Mouse (Mus musculus) ovary, adult 10 weeks (tissue): ENCODE results near the gene Zfp882. TPM values are rescaled to one million over a fixed set of nuclear protein-coding genes. Genes with fewer than 3 reads are reported as not detected.

Experiments
- polyA plus RNA-seq: library from polyadenylated mRNA; stranded (reverse); fragments of 350-450 nt; fragmentation: Illumina TruSeq; extraction: RNeasy Lipid Tissue Mini Kit (QIAGEN cat#74804); gene quantifications from one replicate; pipeline ENCODE4 v1.2.3, GENCODE M21; 2014

The Zfp882 gene
- 28.3 TPM for polyA plus RNA-seq

DNA sequence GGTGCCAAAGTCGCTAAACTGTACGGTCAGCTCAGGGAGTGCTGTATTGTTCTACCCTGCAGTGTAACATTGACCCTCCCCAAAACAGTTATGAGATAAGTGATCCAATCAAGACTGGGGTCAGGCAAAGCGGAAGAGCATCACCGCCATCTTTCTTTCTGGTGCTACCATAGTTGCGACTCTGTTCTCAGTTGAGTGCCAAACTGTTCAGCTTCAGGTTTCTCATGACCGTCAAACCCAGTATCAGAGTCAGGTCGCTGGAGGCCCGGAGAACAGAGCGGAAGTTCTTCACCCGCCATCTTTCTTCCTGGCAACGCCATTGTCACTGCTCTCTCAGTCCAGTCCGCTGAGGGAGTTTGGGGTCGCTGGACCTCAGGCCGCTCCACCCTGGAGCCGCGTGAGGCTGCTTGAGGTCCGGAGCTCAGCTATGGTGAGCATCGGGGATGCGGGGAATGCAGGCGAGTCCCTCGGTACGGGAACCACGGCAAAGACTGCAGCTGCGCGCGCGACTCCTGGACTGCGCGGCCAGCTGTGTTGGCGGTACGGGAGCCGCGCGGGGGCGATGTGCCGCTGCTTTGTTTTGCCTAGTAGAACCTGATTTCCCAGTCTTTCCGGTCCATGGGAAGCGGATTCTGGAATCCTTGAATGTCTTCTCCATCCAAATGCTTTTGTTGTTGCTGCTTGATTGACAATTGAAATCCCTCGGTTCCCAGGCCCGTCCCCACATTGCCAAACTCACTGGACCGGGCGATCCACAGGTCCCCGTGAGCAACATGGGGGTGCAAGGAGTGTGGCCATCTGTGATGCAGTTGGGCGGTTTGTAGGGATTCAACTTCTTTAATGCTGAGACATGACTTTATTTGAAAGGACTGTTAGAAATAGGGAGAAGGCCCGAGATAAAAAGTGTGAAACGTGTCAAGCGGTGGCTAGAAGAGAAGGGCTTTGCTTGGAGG lies at the start of gene Zfp882, which contains the start of gene Zfp617:
Zfp882 (plus strand) TSS at position 300 of the 953 bp plus-strand sequence.
Zfp617 (plus strand) TSS at position 327 of the 953 bp plus-strand sequence.

DNA sequence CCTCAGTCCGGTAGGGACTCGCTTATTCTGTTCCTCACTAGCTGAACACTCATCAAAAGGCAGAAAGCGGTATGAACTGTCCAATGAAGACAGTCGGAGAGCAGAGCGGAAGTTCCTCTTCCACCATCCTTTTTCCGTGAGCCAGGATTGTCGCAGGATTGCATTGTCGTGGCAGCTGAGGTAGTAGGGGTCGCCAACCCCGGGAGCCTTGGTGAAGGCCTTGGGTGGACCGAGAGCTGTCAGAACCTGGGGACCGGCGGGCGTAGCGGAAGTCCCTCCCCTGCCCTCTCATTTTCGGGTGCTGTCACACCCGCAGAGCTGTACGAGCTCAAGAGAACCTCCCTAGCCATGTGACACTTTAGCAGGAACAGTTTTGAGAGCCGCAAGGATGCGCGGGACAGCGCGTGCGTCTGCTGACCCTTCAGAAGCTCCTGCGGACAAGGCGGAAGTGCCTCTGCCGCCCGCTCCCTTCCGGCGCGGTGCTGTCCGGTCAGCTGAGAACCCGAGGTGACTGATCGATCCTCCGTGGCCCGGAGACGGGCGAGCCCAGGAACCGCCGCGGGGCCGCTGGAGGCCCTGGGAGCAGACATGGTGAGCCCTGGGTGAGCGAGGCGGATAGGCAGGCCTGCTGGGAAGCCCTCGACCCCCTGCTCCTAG lies 26.7 kb upstream of the Zfp882 start, which contains the start of gene Zfp709:
Zfp709 (plus strand) TSS at position 402 of the 657 bp plus-strand sequence.

DNA sequence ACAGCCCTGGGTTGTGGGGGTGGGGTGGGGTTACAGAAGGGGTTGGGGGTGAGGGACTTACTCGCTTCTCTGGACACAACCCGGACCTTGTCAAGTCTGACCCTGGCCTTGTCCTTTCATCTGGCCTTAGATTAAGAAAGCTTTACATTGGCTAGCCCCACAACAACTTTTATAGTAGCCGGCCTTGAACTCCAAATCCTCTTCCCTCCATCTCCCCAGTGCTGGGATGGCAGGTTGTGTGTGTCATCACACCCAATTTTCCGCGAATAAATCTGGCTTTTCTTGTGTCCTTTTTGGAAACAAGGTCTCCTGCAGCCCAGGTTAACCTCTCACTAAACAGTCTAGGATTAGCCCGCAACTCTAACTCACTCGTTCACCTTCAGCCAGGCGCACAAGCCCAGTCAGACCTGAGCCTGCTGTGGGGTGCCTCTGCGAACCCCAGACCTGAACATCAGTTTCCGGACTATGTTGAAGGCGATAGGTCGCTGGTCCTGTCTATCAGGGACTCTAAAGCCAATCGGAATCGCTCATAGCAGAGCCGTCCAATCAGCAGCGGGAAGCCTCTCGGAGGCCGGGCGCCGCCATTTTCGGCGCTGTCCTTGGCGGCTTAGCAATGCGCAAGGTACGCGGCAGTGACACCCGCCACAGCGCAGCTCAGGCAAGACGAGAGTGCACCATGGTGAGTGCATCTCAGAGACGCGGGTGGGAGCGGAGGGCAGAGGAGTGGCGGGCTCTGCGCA lies 42.2 kb downstream of the Zfp882 start, which contains the start of gene Zfp961:
Zfp961 (plus strand) TSS at position 557 of the 740 bp plus-strand sequence.

Other genes starting within 250 kb of the Zfp882 start
- gene Unc13a, start 236.9 kb upstream of the Zfp882 start, polyA plus RNA-seq: not detected
- not detected for gene Jak3, start 232.3 kb upstream of the Zfp882 start, polyA plus RNA-seq
- gene Insl3, start 219.4 kb upstream of the Zfp882 start, polyA plus RNA-seq: not detected
- gene B3gnt3, start 206.8 kb upstream of the Zfp882 start, polyA plus RNA-seq: 2.2 TPM
- gene Fcho1, start 182.9 kb upstream of the Zfp882 start, polyA plus RNA-seq: not detected
- 46.4 TPM for gene Zfp709, start 26.6 kb upstream of the Zfp882 start, polyA plus RNA-seq
- 135 TPM for gene Zfp617, start within 50 bp of the Zfp882 start, polyA plus RNA-seq
- gene Zfp961, start 42.4 kb downstream of the Zfp882 start, polyA plus RNA-seq: 56.3 TPM
- not detected for gene Cyp4f18, start 101.0 kb downstream of the Zfp882 start, polyA plus RNA-seq
- not detected for gene Olfr372, start 132.6 kb downstream of the Zfp882 start, polyA plus RNA-seq
- not detected for gene Olfr373, start 174.6 kb downstream of the Zfp882 start, polyA plus RNA-seq
- not detected for gene Olfr374, start 198.4 kb downstream of the Zfp882 start, polyA plus RNA-seq
- 645 TPM for gene Tpm4, start 226.4 kb downstream of the Zfp882 start, polyA plus RNA-seq